Mouse (Mus musculus) thymus, postnatal 14 days (tissue): ENCODE results near the gene Slc2a3.
A peak's percentile ranks its signal among the peaks of the same experiment; 100 is the strongest.

ENCODE experiments used
- DNase-seq: peaks from one replicate; pipeline ENCODE4 v3.0.0; 2021

Slc2a3 gene

DNA sequence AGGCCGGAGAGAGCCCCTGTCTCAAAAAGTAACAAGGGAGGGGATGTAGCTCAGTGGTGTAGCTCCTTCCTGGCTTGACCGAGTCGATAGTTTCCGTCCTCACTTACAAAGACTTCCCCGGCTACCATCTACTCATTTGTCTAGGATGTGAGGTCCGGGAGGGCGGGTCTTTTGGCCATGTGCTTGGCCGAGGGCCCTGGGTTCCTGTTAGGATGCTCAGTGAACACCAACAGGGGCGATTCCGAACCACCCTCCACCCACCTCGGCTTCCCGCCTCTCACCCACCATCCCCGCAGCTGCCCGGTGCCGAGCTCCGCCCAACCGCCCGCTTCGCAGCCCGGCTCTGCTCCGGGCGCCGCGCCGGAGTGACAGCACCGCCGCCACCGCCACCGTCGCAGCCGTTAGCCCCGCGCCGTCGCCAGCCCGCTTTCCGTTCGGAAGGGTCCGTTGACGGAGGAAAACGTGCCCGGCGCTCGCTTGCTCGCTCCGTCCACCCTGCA is at the start of gene Slc2a3:
Gene Slc2a3, minus strand, starts transcription at position 340 of the 500 bp plus-strand sequence.
- DNase-seq = peak; percentile 60

DNA sequence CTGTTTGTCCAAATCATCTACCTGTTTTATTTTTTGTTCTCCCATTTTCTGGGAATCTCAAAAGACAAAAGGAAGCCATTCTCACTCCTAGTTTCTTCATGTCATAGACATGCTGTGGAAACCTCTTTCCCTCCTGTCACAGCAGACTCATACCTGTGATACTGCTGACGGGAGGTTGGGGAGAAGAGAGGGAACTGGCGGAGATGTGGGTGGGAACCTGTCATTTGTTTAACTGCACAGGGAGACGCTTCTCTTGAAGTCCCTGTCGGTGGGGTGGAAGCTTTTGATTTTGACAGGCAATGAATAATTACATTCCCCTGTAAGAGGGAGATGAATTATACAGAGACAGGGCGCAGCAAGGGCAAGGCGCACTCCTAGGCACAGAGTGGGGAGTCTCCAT is 42.3 kb upstream of the Slc2a3 start:
- DNase-seq = no peak

DNA sequence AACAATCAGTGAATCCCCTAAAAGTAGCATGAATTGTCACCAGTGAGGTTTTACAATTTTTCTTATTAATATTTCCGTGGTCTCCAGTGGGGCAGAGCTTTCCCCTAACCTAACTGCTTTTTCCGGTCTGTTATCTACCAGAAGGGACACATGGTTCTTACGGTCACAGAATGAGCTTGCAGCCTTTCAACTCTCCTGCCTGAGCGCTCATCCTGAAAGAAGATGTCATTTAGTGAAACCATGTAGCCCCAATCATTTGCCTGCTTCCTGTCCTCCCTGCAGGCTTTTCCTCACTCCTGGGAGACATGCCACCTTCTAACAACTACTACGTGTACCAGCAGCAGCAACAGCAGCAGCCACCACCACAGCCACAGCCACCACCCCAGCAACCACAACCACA is 36.1 kb upstream of the Slc2a3 start:
- DNase-seq = no peak

DNA sequence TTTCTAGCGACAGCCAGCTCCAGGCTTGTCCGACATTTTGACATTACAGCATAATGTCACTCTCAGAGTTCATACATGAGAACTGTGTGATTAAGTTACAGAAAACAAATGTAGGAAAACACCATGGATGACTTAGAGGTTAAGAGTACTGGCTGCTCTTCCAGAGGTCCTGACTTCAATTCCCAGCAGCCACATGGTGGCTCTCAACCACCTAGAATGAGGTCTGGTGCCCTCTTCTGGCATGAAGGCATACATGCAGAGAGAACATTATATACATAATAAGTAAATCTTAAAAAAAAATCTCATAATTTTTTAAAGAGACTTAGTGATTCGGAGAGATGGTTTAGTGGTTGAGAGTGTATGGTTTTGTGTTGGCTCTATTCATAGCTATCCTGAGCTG is 35.5 kb upstream of the Slc2a3 start:
- DNase-seq = no peak

DNA sequence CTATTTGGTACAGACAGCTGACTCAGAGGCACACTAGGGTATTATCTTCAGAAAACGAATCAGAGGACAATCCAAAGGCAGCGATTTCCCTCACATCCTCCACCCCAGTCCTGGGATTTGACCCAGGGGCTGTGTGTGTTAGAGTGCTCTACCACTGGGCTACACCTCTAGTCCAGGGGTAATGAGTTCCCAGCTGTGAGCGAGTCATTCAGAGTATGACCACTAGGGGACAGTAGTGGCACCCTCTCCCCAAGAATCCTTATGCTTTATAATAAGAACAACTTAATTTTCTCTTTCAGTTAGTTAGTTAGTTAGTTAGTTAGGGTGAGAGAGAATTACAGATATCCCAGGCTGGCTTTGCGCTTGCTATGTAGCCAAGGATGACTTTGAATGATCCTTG is 32.9 kb upstream of the Slc2a3 start:
- DNase-seq = peak; percentile 62

DNA sequence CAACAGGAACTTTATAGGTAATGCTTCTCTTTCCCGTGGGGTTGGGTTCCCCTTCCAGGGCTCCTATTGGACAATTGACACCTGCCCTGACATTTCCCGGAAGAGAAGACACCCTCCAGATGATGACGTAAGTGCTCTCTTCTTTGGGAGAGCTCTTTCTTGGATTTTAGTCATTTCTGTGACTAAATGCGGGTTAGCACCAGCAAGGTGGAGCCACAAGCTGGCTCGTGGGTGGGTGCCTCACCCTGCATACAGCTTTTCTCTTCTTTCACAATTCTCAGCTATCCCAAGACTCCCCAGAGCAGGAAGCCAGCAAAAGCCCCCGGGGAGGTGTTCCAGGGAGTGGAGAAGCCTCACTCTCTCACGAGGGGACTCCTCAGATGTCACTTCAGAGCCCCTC is 31.4 kb upstream of the Slc2a3 start:
- DNase-seq = no peak

DNA sequence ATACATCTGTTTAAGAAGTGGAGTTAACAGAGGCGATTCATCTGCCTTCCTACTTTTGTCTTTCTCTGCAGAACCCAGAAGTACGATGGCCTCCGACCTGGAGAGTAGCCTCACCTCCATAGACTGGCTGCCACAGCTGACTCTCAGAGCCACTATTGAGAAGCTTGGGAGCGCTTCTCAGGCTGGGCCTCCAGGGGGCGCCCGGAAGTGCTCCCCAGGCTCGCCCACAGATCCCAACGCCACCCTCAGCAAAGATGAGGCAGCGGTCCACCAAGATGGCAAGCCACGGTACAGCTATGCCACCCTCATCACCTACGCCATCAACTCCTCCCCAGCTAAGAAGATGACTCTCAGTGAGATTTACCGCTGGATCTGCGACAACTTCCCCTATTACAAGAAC is 26.6 kb upstream of the Slc2a3 start:
- peak; percentile 61 for DNase-seq

DNA sequence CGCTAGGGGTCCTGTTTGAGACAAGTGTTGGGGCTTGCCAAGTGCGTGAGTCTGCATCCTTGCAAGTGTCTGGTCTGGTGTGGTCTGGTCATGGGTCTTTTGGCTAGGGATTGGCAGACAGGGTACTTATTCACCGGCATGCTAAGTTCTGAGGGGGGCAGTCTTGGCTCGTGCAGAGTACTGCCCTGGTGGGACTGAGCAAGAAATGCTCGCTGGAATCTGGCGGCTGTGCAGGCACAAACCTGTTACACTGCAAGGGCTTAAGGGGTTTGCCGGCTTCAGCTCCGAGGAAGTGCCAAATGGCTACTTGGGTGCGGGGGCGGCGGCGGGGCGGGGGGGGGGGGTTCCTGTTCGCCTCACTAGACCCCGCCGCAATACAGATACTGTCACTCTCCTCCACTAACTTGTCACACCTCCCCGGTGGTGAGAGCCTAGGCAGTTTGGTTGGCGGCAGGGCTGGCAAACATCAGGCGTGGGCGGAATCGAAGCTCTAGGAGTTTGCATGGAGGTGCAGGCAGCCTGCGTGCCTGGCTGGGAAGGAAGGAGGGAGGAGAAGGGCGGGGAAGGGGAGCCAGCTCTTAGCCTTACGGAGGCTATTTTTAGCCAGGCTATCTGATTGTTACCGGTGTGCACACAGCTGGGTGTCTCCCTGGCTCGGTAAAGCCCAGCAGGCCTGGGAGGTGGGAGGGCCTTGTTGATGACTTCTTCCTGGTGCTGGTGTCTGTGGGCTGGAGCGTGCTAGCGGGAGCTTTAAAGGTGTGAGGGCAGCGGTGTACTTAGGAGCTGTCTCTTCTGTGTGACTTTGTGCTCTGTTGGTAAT is 24.7 kb upstream of the Slc2a3 start:
- peak; percentile 63 for DNase-seq

DNA sequence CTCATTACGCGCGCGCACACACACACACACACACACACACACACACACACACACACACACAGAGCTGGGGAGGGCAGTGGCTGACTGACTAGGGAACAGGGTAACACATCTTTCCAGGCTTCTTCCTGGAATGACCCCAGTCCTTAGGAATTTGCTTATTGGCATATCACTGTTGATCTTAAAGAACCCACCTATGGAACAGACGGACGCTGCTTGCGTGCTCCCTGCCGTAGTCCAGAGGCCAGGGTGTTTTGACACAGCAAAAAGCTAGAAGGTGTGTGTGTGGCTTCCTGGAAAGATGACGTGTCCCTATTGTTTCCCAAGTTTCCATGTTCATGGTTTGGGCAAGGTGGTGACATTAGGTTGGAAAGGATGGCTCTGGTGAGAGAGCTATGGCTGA is 23.7 kb upstream of the Slc2a3 start:
- DNase-seq = no peak

DNA sequence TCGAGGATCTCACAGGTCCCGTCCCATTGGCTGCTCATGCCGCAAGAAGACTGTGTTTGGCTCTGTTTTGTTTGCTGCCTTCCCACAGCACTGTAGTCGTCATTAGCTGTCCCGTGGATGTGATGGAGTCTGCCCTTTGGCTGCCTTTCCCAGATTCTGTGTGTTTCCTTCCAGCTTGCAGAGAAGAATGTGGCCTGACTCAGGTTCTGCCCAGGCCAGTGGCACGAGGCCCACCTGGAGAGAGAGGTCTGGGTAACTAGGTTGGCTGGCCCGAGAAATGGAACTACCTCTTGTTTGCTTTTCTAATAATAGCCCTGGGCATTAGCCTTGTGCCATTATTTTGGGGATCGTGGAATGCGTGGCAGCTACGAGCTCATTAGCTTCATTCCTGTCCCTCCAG is 22.6 kb upstream of the Slc2a3 start:
- DNase-seq = no peak

DNA sequence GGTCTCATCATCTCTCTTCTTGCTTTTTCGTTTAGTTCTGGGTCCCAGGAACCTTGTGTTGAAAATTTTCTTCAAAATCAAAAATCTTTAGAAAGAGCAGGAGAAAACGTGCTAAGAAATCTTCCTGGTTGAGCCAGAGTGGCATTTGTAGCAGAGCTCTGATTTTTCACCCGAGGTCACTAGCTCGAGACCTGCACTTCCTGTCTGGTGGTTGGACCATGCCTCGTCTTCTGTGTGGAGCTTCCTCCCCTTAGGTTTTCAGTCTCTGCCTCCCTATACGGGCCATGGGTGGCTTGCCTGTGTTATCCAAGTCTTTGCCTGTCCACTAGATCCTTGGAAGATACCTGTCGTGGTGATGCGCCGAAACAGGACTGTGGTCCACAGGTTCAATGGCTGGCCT is 20.4 kb upstream of the Slc2a3 start:
- no peak for DNase-seq

DNA sequence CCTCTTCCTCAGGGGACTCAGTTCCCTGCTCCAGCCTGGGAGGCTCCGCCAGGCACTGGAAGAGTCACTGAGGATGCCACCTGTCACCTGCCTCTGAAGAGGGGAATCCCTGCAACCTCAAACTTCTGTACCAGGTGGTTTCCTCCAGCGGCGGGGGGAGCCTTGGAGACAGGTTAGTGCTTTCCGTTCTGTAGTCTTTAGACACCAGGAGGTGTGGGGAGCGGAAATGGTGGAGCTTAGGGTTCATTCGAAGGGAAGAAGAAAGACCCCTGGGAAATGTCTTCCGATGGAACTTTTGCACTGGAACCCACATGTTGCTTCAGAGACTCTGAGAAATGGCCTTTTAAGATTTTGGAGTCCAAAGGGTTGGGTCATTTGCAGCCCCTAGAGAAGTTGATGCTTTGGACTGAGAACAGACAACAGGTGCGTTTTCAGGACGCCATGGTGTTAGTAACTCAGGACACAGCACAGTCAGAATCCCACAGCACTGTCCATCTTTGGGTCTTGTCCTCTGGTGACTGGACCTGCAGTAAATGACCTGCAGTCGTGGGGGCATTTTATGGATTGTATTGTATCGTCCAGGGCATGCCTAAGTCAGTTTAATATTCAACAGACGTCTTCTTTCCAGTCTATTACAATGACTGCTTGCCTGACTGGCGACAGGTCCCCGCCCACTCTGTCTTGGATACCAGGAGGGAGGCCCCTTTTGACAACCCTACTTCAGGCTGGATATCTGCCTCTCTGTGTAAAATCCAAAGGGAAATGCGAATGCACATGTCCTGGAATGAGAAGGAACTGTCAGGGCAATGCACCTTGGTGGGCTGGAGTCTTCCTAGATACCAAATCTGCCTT is 19.6 kb upstream of the Slc2a3 start:
- peak; percentile 74 for DNase-seq

DNA sequence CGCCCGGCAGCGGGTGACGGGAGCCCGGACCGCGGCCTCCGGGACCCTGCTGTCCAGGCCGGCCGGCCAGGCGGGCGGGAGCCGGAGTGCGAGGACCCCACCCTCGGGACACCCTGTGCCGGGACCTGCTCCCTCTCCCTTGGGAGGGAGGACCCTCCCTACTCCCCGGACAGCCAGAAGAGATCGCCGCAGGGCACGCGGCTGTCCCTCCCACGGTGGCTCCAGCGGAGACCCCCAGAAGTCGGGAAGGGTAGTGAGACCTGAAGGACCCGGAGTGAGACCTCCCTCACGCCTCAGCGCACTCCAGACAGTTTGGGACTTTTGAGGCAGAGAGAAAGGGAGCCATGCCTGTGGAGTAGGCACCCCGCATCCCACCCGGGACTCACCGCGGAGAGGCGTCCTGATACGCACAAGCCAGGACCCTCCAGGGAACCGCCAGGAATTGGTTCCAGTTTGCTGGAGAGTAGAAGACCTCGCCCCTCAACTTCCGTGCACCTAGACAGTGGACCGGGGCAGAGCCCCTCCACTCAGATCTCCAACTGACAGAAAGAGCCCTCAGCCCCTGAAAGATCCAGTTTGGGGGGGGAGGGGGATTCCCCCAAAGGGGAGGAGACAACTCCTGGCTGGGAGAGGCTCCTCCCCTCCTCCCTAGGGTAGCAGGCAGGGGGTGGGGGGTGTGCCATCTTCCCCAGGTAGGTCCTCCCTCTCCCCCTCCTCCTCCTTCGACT is 18.8 kb upstream of the Slc2a3 start:
- peak; percentile 71 for DNase-seq

DNA sequence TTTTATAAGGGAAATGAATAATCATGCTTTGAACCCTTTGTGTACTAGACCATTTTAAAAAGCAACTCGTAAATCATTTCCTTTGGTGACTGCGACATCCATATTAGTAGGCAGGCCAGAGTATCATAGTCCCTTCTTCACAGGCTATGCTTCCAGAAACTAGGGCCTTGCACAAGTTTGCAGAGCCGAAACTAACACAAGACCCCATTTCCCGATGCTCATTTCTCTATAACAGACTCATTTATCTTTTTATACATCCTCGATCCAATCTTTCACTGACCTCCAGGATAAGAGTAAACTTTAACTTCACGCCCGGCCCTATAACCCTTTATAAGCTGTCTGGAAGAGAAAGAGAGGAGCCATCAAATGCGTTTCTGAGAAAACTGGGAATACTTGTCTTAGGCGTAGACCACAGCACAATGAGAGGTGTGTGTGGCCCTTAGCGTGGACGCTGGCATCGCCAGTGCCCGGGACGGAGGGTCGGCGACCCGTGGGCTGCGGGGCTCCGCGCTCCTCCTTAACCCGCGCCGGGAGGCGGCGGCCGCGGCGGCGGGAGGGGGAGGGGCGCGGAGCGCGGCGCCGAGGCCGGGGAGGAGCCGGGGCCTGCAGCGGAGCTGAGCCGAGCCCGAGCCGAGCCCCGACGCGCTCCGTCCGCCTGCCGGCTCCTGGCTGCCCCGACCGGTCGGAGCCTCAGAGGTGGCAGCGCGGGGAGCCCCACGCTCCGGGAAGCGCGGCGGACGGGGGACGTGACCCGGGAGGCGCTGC is 18.0 kb upstream of the Slc2a3 start, which contains the start of gene Foxj2:
Gene Foxj2, plus strand, starts transcription at position 609 of the 765 bp plus-strand sequence.
- peak; percentile 84 for DNase-seq

DNA sequence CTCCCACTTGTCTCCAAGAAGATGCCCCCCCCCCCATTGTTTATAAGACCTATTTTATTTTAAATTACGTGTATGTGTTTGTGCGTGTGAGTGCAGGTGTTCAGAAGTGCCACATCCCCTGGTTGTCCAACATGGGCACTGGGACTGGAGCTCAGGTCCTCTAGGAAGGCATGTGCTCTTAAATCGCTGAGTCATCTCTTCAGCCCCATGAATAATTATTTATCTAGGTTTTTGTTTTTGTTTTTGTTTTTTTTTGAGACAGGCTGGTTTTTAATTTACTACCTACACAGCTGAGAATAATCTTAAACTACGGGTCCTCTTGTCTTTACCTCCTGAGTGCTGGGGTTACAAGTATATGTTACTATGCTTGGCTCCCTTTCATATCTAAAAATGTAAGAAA is 12.2 kb upstream of the Slc2a3 start:
- DNase-seq = no peak

DNA sequence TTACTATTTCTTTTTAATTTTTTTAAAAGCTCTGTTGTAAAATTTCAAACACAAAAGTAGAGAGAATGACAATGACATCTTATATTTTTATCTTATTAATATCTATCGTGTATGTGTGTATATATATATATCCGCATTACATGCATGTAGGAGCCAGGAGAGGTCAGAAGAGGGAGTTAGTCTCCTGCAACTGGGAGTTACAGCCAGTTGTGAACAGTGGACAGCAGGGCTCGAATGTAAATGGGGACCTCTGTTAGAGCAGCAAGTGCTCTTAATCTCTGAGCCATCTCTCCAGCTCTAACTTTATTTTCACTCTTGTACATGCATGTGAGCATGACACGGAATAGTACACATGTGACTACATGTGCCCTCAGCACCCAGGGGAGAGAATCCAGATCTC is 11.3 kb upstream of the Slc2a3 start:
- DNase-seq = no peak

DNA sequence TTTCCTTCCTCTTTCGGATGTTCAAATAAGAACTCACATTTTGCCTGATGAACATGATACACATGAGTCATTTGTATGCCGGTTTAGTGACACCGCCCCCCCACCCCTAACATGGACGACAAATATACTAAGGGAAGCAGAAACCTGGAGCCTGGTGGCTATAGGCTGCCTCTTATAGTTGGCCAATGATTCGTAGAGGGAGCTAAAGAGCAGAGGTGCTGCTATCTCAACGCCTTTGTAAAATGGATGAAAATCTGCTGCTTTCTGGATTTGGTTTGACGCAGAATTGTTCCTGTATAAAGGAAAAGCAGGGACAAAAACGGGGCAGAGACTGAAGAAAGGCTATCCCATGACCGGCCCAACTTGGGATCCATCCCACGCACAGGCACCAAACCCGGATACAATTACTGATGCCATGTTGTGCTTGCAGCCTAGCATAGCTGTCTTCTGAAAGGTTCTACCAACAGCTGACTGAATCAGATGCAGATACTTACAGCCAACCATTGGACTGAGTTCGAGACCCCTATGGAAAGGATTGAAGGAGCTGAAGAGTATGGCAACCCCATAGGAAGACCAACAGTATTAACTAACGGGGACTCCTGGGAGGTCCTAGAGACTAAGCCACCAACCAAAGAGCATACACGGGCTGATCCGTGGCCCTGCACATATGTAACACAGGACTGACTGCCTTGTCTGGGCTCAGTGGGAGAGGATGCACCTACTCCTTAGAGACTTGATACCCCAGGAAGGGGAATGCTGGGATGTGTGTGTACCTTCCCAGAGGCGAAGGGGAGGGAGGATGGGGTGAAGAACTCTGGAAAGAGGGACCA is 10.5 kb upstream of the Slc2a3 start:
- peak; percentile 72 for DNase-seq

DNA sequence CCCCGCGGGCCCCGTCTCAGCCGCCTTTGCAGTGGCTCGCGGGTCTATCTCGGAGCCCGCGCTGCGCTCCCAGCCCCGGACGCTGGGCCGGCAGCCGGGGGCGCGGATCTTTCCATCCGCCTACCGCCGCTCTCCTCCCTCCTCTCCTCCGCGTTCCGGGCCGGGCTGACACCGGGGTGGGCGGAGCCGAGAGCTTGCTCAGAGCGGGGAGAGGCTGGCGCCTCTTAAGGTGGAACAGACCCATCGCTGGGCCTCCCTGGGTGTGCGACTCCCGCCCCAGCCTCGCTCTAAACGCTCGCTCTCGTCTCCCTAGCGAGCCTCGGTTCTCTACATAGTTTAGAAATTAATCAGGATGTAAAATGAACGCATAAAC is 9.8 kb upstream of the Slc2a3 start:
- DNase-seq = peak; percentile 98

DNA sequence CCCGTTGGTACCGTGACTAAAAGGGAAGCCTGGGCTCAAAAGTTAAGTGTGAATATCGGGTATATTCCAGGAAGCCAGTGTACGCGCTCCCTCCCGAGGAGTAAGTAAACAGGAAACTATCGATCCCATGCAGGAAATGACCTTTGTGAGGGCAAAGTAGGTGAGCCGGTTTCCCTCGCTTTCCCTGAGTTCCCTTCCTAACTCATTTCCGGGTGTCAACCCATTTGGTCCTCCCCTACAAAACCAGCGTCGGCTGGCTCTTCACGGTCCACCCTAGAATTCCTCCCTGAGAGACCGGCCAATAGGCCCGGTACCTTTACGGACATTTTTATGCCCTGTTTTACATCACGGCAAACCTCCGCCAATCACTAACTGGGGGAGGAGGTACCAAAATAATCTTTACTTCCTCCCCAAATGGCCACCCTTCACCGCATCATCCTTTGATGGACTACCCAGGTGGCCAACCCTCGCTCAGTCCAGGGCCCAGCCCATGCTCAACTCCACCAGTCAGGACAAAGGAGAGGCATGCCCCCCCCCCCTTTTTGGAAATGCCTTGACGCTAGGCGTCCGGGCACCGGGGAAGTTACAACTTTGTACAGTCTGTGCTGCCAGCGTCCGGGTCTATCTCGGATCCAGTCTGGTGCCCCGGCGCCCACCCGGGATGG is 9.3 kb upstream of the Slc2a3 start:
- peak; percentile 88 for DNase-seq

DNA sequence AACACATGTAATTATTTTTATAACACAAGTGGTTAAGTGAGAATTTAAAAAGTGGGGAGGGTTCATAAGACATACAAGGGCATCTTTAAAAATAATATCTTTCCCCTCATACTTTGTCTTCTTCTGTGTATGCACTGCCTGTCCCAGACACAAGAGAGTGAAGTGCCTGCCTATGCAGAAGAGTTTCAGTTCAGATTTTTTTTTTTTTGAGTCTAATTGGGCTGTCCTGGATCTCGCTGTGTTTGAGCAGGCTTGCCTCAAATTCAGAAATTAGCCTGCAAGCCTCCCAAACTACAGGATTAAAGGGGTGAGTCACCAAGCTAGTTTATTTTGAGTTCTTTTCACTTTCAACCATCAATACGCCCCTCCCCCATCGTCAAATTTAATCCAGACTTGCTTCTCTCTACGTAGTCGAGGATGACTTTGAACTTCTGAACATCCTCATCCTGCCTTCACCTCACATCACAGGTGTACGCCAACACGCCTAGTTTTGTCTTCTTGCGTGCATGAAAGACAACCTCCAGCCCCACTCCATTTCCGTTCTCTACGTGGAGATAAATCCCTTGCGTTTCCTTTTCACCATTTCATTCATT is 8.7 kb upstream of the Slc2a3 start:
- DNase-seq = peak; percentile 77

DNA sequence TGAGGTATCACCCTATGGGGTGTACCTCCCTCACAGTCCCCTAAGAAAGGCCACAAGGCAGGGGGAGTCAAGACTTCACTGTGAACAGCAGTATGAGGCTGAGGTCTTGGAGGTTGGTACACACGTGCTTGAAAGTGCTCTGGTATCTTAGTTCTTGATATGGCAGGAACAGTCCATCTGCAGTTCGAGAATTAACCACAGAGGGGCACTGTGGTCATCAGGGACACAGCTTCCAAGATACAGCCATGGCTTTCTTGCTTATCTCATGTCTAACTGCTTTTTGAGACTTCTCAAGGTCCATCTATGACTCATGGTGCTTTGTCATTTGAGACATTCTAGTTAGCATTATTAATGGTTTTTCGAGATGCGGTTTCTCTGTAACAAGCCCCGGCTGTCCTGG is 3.0 kb upstream of the Slc2a3 start:
- peak; percentile 82 for DNase-seq
